Mouse (Mus musculus) MEL (cell line): Measurements from ENCODE around the gene Ankub1. TPM values are rescaled to one million over a fixed set of nuclear protein-coding genes. Genes with fewer than 3 reads are reported as not detected.

Source experiments
- DNase-seq: peaks from one replicate; pipeline ENCODE4 v3.0.0; 2011; ENCODE audit warnings: low read depth, low spot score
- H3K27ac ChIP-seq: 2 replicates; pipeline ENCODE4 v1.5.1; 2012; ENCODE audit warnings: low read depth, mild to moderate bottlenecking, control low read depth, low read length, moderate library complexity; ENCODE audit not compliant: control insufficient read depth
- H3K27me3 ChIP-seq, 2 experiments: fragments of 150-350 bp in 1 of 2; sonication (generic) in 1 of 2; 2 replicates each; pipeline ENCODE4 v1.6.1; 2012; ENCODE audit warnings: low read length in 2 of 2, mild to moderate bottlenecking in 2 of 2, improper control_type of control experiment in 1 of 2, moderate library complexity in 1 of 2; ENCODE audit not compliant: insufficient read depth in 2 of 2, control insufficient read depth in 1 of 2
- H3K36me3 ChIP-seq, 2 experiments: 2 replicates each; pipeline ENCODE4 v1.6.1; 2012 to 2014; ENCODE audit warnings: low read length in 2 of 2, improper control_type of control experiment in 1 of 2, inconsistent platforms in 1 of 2, mild to moderate bottlenecking in 1 of 2; ENCODE audit not compliant: insufficient read depth in 2 of 2, control insufficient read depth in 1 of 2
- H3K4me1 ChIP-seq, 2 experiments: fragments of 150-350 bp in 1 of 2; sonication (generic) in 1 of 2; 2 replicates each; pipeline ENCODE4 v1.6.1; 2012; ENCODE audit warnings: low read length in 2 of 2, improper control_type of control experiment in 1 of 2, mild to moderate bottlenecking in 1 of 2; ENCODE audit not compliant: insufficient read depth in 2 of 2, control insufficient read depth in 1 of 2
- H3K4me3 ChIP-seq, 2 experiments: fragments of 150-350 bp in 1 of 2; sonication (generic) in 1 of 2; 2 replicates each; pipeline ENCODE4 v1.5.1; 2012; ENCODE audit warnings: low read depth in 2 of 2, low read length in 2 of 2, mild to moderate bottlenecking in 2 of 2, moderate library complexity in 2 of 2, control low read depth in 1 of 2, improper control_type of control experiment in 1 of 2; ENCODE audit not compliant: control insufficient read depth in 1 of 2, insufficient read depth in 1 of 2
- H3K79me2 ChIP-seq: 2 replicates; pipeline ENCODE4 v1.6.1; 2012; ENCODE audit warnings: mild to moderate bottlenecking, low read length, moderate library complexity; ENCODE audit not compliant: control insufficient read depth, poor library complexity, insufficient read depth
- H3K9ac ChIP-seq: 2 replicates; pipeline ENCODE4 v1.6.1; 2012; ENCODE audit warnings: low read depth, mild to moderate bottlenecking, control low read depth, low read length, moderate library complexity; ENCODE audit not compliant: control insufficient read depth, poor library complexity, severe bottlenecking
- H3K9me3 ChIP-seq: fragments of 150-350 bp; sonication (generic); replicated peaks from 2 replicates; pipeline ENCODE4 v1.6.1; 2012; ENCODE audit warnings: mild to moderate bottlenecking, low read length, improper control_type of control experiment, moderate library complexity; ENCODE audit not compliant: insufficient read depth
- CHD1 ChIP-seq: IDR thresholded peaks from 2 replicates; pipeline ENCODE4 v1.6.1; 2012; ENCODE audit warnings: low read depth, mild to moderate bottlenecking, inconsistent platforms, low read length, improper control_type of control experiment
- CTCF ChIP-seq, 3 experiments: IDR thresholded peaks in 2 of 3; conservative IDR thresholded peaks in 1 of 3; 2 replicates each; pipeline ENCODE4 v1.5.1; 2011 to 2012; ENCODE audit warnings: low read length in 3 of 3, low read depth in 2 of 3, mild to moderate bottlenecking in 2 of 3, improper control_type of control experiment in 1 of 3, inconsistent platforms in 1 of 3, mixed read lengths in 1 of 3, moderate library complexity in 1 of 3; ENCODE audit not compliant: control insufficient read depth in 1 of 3, insufficient read depth in 1 of 3, poor library complexity in 1 of 3, severe bottlenecking in 1 of 3
- EP300 ChIP-seq, 2 experiments: IDR thresholded peaks; 2 replicates each; pipeline ENCODE4 v1.6.1; 2011; ENCODE audit warnings: improper control_type of control experiment in 2 of 2, low read length in 2 of 2, low read depth in 1 of 2, mild to moderate bottlenecking in 1 of 2
- ETS1 ChIP-seq: IDR thresholded peaks from 2 replicates; pipeline ENCODE4 v1.6.1; 2012; ENCODE audit warnings: low read depth, mild to moderate bottlenecking, inconsistent platforms, low read length, improper control_type of control experiment, moderate library complexity
- GATA1 ChIP-seq: IDR thresholded peaks from 2 replicates; pipeline ENCODE4 v1.6.1; 2011; ENCODE audit warnings: low read depth, low read length, improper control_type of control experiment
- MAX ChIP-seq: IDR thresholded peaks from 2 replicates; pipeline ENCODE4 v1.6.1; 2011; ENCODE audit warnings: low read length, improper control_type of control experiment
- MEF2A ChIP-seq: IDR thresholded peaks from 2 replicates; pipeline ENCODE4 v1.6.1; 2014; ENCODE audit warnings: low read depth, mild to moderate bottlenecking, inconsistent platforms, low read length, improper control_type of control experiment; ENCODE audit not compliant: poor library complexity, insufficient replicate concordance, severe bottlenecking; ENCODE audit errors: extremely low read depth
- MYB ChIP-seq: IDR thresholded peaks from 2 replicates; pipeline ENCODE4 v1.6.1; 2011; ENCODE audit warnings: mild to moderate bottlenecking, low read depth, low read length, improper control_type of control experiment
- MYC ChIP-seq: IDR thresholded peaks from 2 replicates; pipeline ENCODE4 v1.6.1; 2011; ENCODE audit warnings: low read depth, mild to moderate bottlenecking, low read length, improper control_type of control experiment, moderate library complexity
- NRF1 ChIP-seq: IDR thresholded peaks from 2 replicates; pipeline ENCODE4 v1.6.1; 2014; ENCODE audit warnings: low read depth, mild to moderate bottlenecking, inconsistent platforms, low read length, improper control_type of control experiment, moderate library complexity; ENCODE audit not compliant: poor library complexity, insufficient read depth, severe bottlenecking
- POLR2AphosphoS2 ChIP-seq: IDR thresholded peaks from 2 replicates; pipeline ENCODE4 v1.6.1; 2011; ENCODE audit warnings: low read length, improper control_type of control experiment
- TAL1 ChIP-seq: IDR thresholded peaks from 2 replicates; pipeline ENCODE4 v1.6.1; 2012; ENCODE audit warnings: mild to moderate bottlenecking, inconsistent platforms, low read length, moderate library complexity, mixed read lengths
- TBP ChIP-seq: IDR thresholded peaks from 2 replicates; pipeline ENCODE4 v1.8.0; 2011; ENCODE audit warnings: low read depth, low read length, improper control_type of control experiment
- USF1 ChIP-seq: IDR thresholded peaks from 2 replicates; pipeline ENCODE4 v1.6.1; 2014; ENCODE audit warnings: low read depth, mild to moderate bottlenecking, inconsistent platforms, low read length, improper control_type of control experiment, moderate library complexity
- USF2 ChIP-seq, 2 experiments: IDR thresholded peaks; 2 replicates each; pipeline ENCODE4 v1.6.1; 2011 to 2012; ENCODE audit warnings: improper control_type of control experiment in 2 of 2, low read length in 2 of 2, borderline replicate concordance in 1 of 2, inconsistent platforms in 1 of 2, low read depth in 1 of 2, mild to moderate bottlenecking in 1 of 2; ENCODE audit not compliant: insufficient read depth in 1 of 2
- ZC3H11A ChIP-seq: IDR thresholded peaks from 2 replicates; pipeline ENCODE4 v1.6.1; 2012; ENCODE audit warnings: low read depth, mild to moderate bottlenecking, inconsistent platforms, low read length, improper control_type of control experiment
- ZKSCAN1 ChIP-seq: IDR thresholded peaks from 2 replicates; pipeline ENCODE4 v1.6.1; 2012; ENCODE audit warnings: low read depth, mild to moderate bottlenecking, inconsistent platforms, low read length, improper control_type of control experiment, moderate library complexity
- ZNF384 ChIP-seq: IDR thresholded peaks from 2 replicates; pipeline ENCODE4 v1.6.1; 2012; ENCODE audit warnings: low read depth, mild to moderate bottlenecking, inconsistent platforms, low read length, improper control_type of control experiment
- polyA plus RNA-seq, 2 experiments: library from polyadenylated mRNA; stranded (reverse) in 1 of 2; unstranded in 1 of 2; fragments of >175 nt in 1 of 2; fragments of >200 nt in 1 of 2; gene quantifications; 2 replicates each; pipeline versions ENCODE4 v1.2.1 to v1.2.4; 2012; ENCODE audit warnings: low replicate concordance in 2 of 2, low read depth in 1 of 2; ENCODE audit not compliant: insufficient read length in 2 of 2, insufficient read depth in 1 of 2, missing spikeins in 1 of 2
- total RNA-seq: library from RNA; depleted of rRNA; stranded (reverse); fragments of 300-350 nt; gene quantifications from 2 replicates; pipeline ENCODE4 v1.2.3, GENCODE M21; 2012

The Ankub1 gene
- total and polyA plus RNA-seq, 3 experiments: not detected

- no peaks in the 10 kb centered on the region for H3K27me3 ChIP-seq
- TF ChIP-seq CTCF (IDR thresholded peaks at IDR 0.05 in 2 of 3, conservative IDR thresholded peaks at IDR 0.05 in 1 of 3; ENCODE audit: control insufficient read depth in 1 of 3, insufficient read depth in 1 of 3, low read depth in 2 of 3, low read length in 3 of 3, poor library complexity in 1 of 3, severe bottlenecking in 1 of 3) (peak in 2 of 3 experiments; percentile 10 to 11; a peak in 1 of 6 replicates), MYB (no peak)
- peak; percentile 12 for DNase-seq
These were observed 76.9 kb downstream of the Ankub1 start for GRCm38 (mm10) chr3:57615652-57616051.

GRCm38 (mm10) chr3:57612430-57612997 is 80.1 kb downstream of the Ankub1 start:
- H3K79me2 ChIP-seq: no peaks in the 10 kb centered on the region
- H3K4me3 ChIP-seq: no peak overlapping the region

More at GRCm38 (mm10) chr3:57615652-57616051, 76.9 kb downstream of the Ankub1 start:
- Histone ChIP-seq H3K4me1 (no peaks in the 10 kb centered on the region), H3K27ac (no peak overlapping the region), H3K9me3 (no peaks in the 10 kb centered on the region), H3K36me3 (no peaks in the 10 kb centered on the region), H3K4me3 (no peak overlapping the region), H3K79me2 (no peaks in the 10 kb centered on the region), H3K9ac (no peak overlapping the region)

GRCm38 (mm10) chr3:57611776-57612175 is 80.8 kb downstream of the Ankub1 start:
- TF ChIP-seq GATA1 (no peak), ZC3H11A (no peak), CHD1 (no peak), ZNF384 (no peak), MAX (no peak), MEF2A (no peak), ZKSCAN1 (no peak), USF2 (IDR thresholded peaks at IDR 0.05; ENCODE audit: borderline replicate concordance in 1 of 2, insufficient read depth in 1 of 2, low read depth in 1 of 2, low read length in 2 of 2) (no peak), TBP (no peak), CTCF (IDR thresholded peaks at IDR 0.05 in 2 of 3, conservative IDR thresholded peaks at IDR 0.05 in 1 of 3; ENCODE audit: control insufficient read depth in 1 of 3, insufficient read depth in 1 of 3, low read depth in 2 of 3, low read length in 3 of 3, poor library complexity in 1 of 3, severe bottlenecking in 1 of 3) (no peak), POLR2AphosphoS2 (no peak), MYB (no peak), EP300 (IDR thresholded peaks at IDR 0.05; ENCODE audit: low read depth in 1 of 2, low read length in 2 of 2) (no peak), ETS1 (no peak), MYC (no peak), USF1 (no peak)
- no peak overlapping the region for H3K4me3 ChIP-seq
- H3K27ac ChIP-seq: no peak overlapping the region
- no peak overlapping the region for H3K9ac ChIP-seq
- no peak for DNase-seq
- no peaks in the 10 kb centered on the region for H3K36me3 ChIP-seq
- H3K79me2 ChIP-seq: no peaks in the 10 kb centered on the region
- H3K4me1 ChIP-seq: no peaks in the 10 kb centered on the region
- no peaks in the 10 kb centered on the region for H3K27me3 ChIP-seq
- H3K9me3 ChIP-seq: no peaks in the 10 kb centered on the region

More at GRCm38 (mm10) chr3:57612430-57612997, 80.1 kb downstream of the Ankub1 start:
- Histone ChIP-seq H3K9ac (no peak overlapping the region), H3K27me3 (no peaks in the 10 kb centered on the region), H3K36me3 (no peaks in the 10 kb centered on the region), H3K27ac (no peak overlapping the region), H3K9me3 (no peaks in the 10 kb centered on the region), H3K4me1 (no peaks in the 10 kb centered on the region)
- no peak for TF ChIP-seq NRF1
- TF ChIP-seq TAL1: no peak
- no peak for DNase-seq
